Mouse (Mus musculus) MEL (cell line): ENCODE measurements around the gene Tet3. TPM values are rescaled to one million over a fixed set of nuclear protein-coding genes. Genes with fewer than 3 reads are reported as not detected.
A peak's percentile ranks its signal among the peaks of the same experiment; 100 is the strongest.

Source experiments
- DNase-seq: peaks from one replicate; pipeline ENCODE4 v3.0.0; 2011; ENCODE audit warnings: low read depth, low spot score
- H3K27ac ChIP-seq: 2 replicates; pipeline ENCODE4 v1.5.1; 2012; ENCODE audit warnings: low read depth, mild to moderate bottlenecking, control low read depth, low read length, moderate library complexity; ENCODE audit not compliant: control insufficient read depth
- H3K27me3 ChIP-seq, 2 experiments: fragments of 150-350 bp in 1 of 2; sonication (generic) in 1 of 2; 2 replicates each; pipeline ENCODE4 v1.6.1; 2012; ENCODE audit warnings: low read length in 2 of 2, mild to moderate bottlenecking in 2 of 2, improper control_type of control experiment in 1 of 2, moderate library complexity in 1 of 2; ENCODE audit not compliant: insufficient read depth in 2 of 2, control insufficient read depth in 1 of 2
- H3K36me3 ChIP-seq, 2 experiments: 2 replicates each; pipeline ENCODE4 v1.6.1; 2012 to 2014; ENCODE audit warnings: low read length in 2 of 2, improper control_type of control experiment in 1 of 2, inconsistent platforms in 1 of 2, mild to moderate bottlenecking in 1 of 2; ENCODE audit not compliant: insufficient read depth in 2 of 2, control insufficient read depth in 1 of 2
- H3K4me1 ChIP-seq, 2 experiments: fragments of 150-350 bp in 1 of 2; sonication (generic) in 1 of 2; 2 replicates each; pipeline ENCODE4 v1.6.1; 2012; ENCODE audit warnings: low read length in 2 of 2, improper control_type of control experiment in 1 of 2, mild to moderate bottlenecking in 1 of 2; ENCODE audit not compliant: insufficient read depth in 2 of 2, control insufficient read depth in 1 of 2
- H3K4me3 ChIP-seq, 2 experiments: fragments of 150-350 bp in 1 of 2; sonication (generic) in 1 of 2; 2 replicates each; pipeline ENCODE4 v1.5.1; 2012; ENCODE audit warnings: low read depth in 2 of 2, low read length in 2 of 2, mild to moderate bottlenecking in 2 of 2, moderate library complexity in 2 of 2, control low read depth in 1 of 2, improper control_type of control experiment in 1 of 2; ENCODE audit not compliant: control insufficient read depth in 1 of 2, insufficient read depth in 1 of 2
- H3K79me2 ChIP-seq: 2 replicates; pipeline ENCODE4 v1.6.1; 2012; ENCODE audit warnings: mild to moderate bottlenecking, low read length, moderate library complexity; ENCODE audit not compliant: control insufficient read depth, poor library complexity, insufficient read depth
- H3K9ac ChIP-seq: 2 replicates; pipeline ENCODE4 v1.6.1; 2012; ENCODE audit warnings: low read depth, mild to moderate bottlenecking, control low read depth, low read length, moderate library complexity; ENCODE audit not compliant: control insufficient read depth, poor library complexity, severe bottlenecking
- H3K9me3 ChIP-seq: fragments of 150-350 bp; sonication (generic); replicated peaks from 2 replicates; pipeline ENCODE4 v1.6.1; 2012; ENCODE audit warnings: mild to moderate bottlenecking, low read length, improper control_type of control experiment, moderate library complexity; ENCODE audit not compliant: insufficient read depth
- BHLHE40 ChIP-seq: IDR thresholded peaks from 2 replicates; pipeline ENCODE4 v1.6.1; 2012; ENCODE audit warnings: low read depth, mild to moderate bottlenecking, inconsistent platforms, low read length, improper control_type of control experiment, borderline replicate concordance
- CHD1 ChIP-seq: IDR thresholded peaks from 2 replicates; pipeline ENCODE4 v1.6.1; 2012; ENCODE audit warnings: low read depth, mild to moderate bottlenecking, inconsistent platforms, low read length, improper control_type of control experiment
- E2F4 ChIP-seq: IDR thresholded peaks from 2 replicates; pipeline ENCODE4 v1.6.1; 2011; ENCODE audit warnings: low read depth, low read length, improper control_type of control experiment, borderline replicate concordance
- ELF1 ChIP-seq: IDR thresholded peaks from 2 replicates; pipeline ENCODE4 v1.6.1; 2014; ENCODE audit warnings: low read depth, mild to moderate bottlenecking, inconsistent platforms, low read length, improper control_type of control experiment, moderate library complexity
- EP300 ChIP-seq, 2 experiments: IDR thresholded peaks; 2 replicates each; pipeline ENCODE4 v1.6.1; 2011; ENCODE audit warnings: improper control_type of control experiment in 2 of 2, low read length in 2 of 2, low read depth in 1 of 2, mild to moderate bottlenecking in 1 of 2
- ETS1 ChIP-seq: IDR thresholded peaks from 2 replicates; pipeline ENCODE4 v1.6.1; 2012; ENCODE audit warnings: low read depth, mild to moderate bottlenecking, inconsistent platforms, low read length, improper control_type of control experiment, moderate library complexity
- GABPA ChIP-seq: IDR thresholded peaks from 2 replicates; pipeline ENCODE4 v1.6.1; 2012; ENCODE audit warnings: low read depth, mild to moderate bottlenecking, inconsistent platforms, low read length, improper control_type of control experiment, moderate library complexity
- GATA1 ChIP-seq: IDR thresholded peaks from 2 replicates; pipeline ENCODE4 v1.6.1; 2011; ENCODE audit warnings: low read depth, low read length, improper control_type of control experiment
- JUND ChIP-seq: IDR thresholded peaks from 2 replicates; pipeline ENCODE4 v1.6.1; 2011; ENCODE audit warnings: low read depth, mild to moderate bottlenecking, improper control_type of control experiment, low read length
- KAT2A ChIP-seq: conservative IDR thresholded peaks from 2 replicates; pipeline ENCODE4 v1.6.1; 2012; ENCODE audit warnings: low read depth, low read length, improper control_type of control experiment, inconsistent platforms
- MAFK ChIP-seq: IDR thresholded peaks from 2 replicates; pipeline ENCODE4 v1.6.1; 2011; ENCODE audit warnings: low read depth, mild to moderate bottlenecking, low read length, improper control_type of control experiment, borderline replicate concordance
- MAX ChIP-seq: IDR thresholded peaks from 2 replicates; pipeline ENCODE4 v1.6.1; 2011; ENCODE audit warnings: low read length, improper control_type of control experiment
- MXI1 ChIP-seq: IDR thresholded peaks from 2 replicates; pipeline ENCODE4 v1.6.1; 2011; ENCODE audit warnings: mild to moderate bottlenecking, low read depth, low read length, improper control_type of control experiment
- MYB ChIP-seq: IDR thresholded peaks from 2 replicates; pipeline ENCODE4 v1.6.1; 2011; ENCODE audit warnings: mild to moderate bottlenecking, low read depth, low read length, improper control_type of control experiment
- MYC ChIP-seq: IDR thresholded peaks from 2 replicates; pipeline ENCODE4 v1.6.1; 2011; ENCODE audit warnings: low read depth, mild to moderate bottlenecking, low read length, improper control_type of control experiment, moderate library complexity
- NELFE ChIP-seq: IDR thresholded peaks from 2 replicates; pipeline ENCODE4 v1.6.1; 2011; ENCODE audit warnings: low read depth, low read length, improper control_type of control experiment
- NRF1 ChIP-seq: IDR thresholded peaks from 2 replicates; pipeline ENCODE4 v1.6.1; 2014; ENCODE audit warnings: low read depth, mild to moderate bottlenecking, inconsistent platforms, low read length, improper control_type of control experiment, moderate library complexity; ENCODE audit not compliant: poor library complexity, insufficient read depth, severe bottlenecking
- POLR2AphosphoS5 ChIP-seq: IDR thresholded peaks from 2 replicates; pipeline ENCODE4 v1.6.1; 2012; ENCODE audit warnings: low read depth, borderline replicate concordance, mild to moderate bottlenecking, inconsistent platforms, low read length, moderate library complexity, mixed read lengths
- RAD21 ChIP-seq: IDR thresholded peaks from 2 replicates; pipeline ENCODE4 v1.6.1; 2011; ENCODE audit warnings: mild to moderate bottlenecking, low read depth, low read length, improper control_type of control experiment
- RCOR1 ChIP-seq: IDR thresholded peaks from 2 replicates; pipeline ENCODE4 v1.6.1; 2012; ENCODE audit warnings: low read depth, mild to moderate bottlenecking, inconsistent platforms, low read length, improper control_type of control experiment
- SIN3A ChIP-seq: IDR thresholded peaks from 2 replicates; pipeline ENCODE4 v1.6.1; 2012; ENCODE audit warnings: low read length, improper control_type of control experiment, inconsistent platforms
- SMC3 ChIP-seq: IDR thresholded peaks from 2 replicates; pipeline ENCODE4 v1.6.1; 2011; ENCODE audit warnings: low read depth, low read length, improper control_type of control experiment
- TBP ChIP-seq: IDR thresholded peaks from 2 replicates; pipeline ENCODE4 v1.8.0; 2011; ENCODE audit warnings: low read depth, low read length, improper control_type of control experiment
- TCF12 ChIP-seq: IDR thresholded peaks from 2 replicates; pipeline ENCODE4 v1.6.1; 2014; ENCODE audit warnings: low read depth, mild to moderate bottlenecking, inconsistent platforms, low read length, improper control_type of control experiment, moderate library complexity
- UBTF ChIP-seq: IDR thresholded peaks from 2 replicates; pipeline ENCODE4 v1.6.1; 2012; ENCODE audit warnings: low read depth, mild to moderate bottlenecking, inconsistent platforms, low read length, improper control_type of control experiment, moderate library complexity, borderline replicate concordance; ENCODE audit not compliant: insufficient read depth
- USF2 ChIP-seq, 2 experiments: IDR thresholded peaks; 2 replicates each; pipeline ENCODE4 v1.6.1; 2011 to 2012; ENCODE audit warnings: improper control_type of control experiment in 2 of 2, low read length in 2 of 2, borderline replicate concordance in 1 of 2, inconsistent platforms in 1 of 2, low read depth in 1 of 2, mild to moderate bottlenecking in 1 of 2; ENCODE audit not compliant: insufficient read depth in 1 of 2
- ZC3H11A ChIP-seq: IDR thresholded peaks from 2 replicates; pipeline ENCODE4 v1.6.1; 2012; ENCODE audit warnings: low read depth, mild to moderate bottlenecking, inconsistent platforms, low read length, improper control_type of control experiment
- ZKSCAN1 ChIP-seq: IDR thresholded peaks from 2 replicates; pipeline ENCODE4 v1.6.1; 2012; ENCODE audit warnings: low read depth, mild to moderate bottlenecking, inconsistent platforms, low read length, improper control_type of control experiment, moderate library complexity
- ZNF384 ChIP-seq: IDR thresholded peaks from 2 replicates; pipeline ENCODE4 v1.6.1; 2012; ENCODE audit warnings: low read depth, mild to moderate bottlenecking, inconsistent platforms, low read length, improper control_type of control experiment
- polyA plus RNA-seq, 2 experiments: library from polyadenylated mRNA; stranded (reverse) in 1 of 2; unstranded in 1 of 2; fragments of >175 nt in 1 of 2; fragments of >200 nt in 1 of 2; gene quantifications; 2 replicates each; pipeline versions ENCODE4 v1.2.1 to v1.2.4; 2012; ENCODE audit warnings: low replicate concordance in 2 of 2, low read depth in 1 of 2; ENCODE audit not compliant: insufficient read length in 2 of 2, insufficient read depth in 1 of 2, missing spikeins in 1 of 2
- total RNA-seq: library from RNA; depleted of rRNA; stranded (reverse); fragments of 300-350 nt; gene quantifications from 2 replicates; pipeline ENCODE4 v1.2.3, GENCODE M21; 2012

The Tet3 gene
- total and polyA plus RNA-seq, 3 experiments, result 11.6 to 35.3 (median 22.9) TPM

DNA sequence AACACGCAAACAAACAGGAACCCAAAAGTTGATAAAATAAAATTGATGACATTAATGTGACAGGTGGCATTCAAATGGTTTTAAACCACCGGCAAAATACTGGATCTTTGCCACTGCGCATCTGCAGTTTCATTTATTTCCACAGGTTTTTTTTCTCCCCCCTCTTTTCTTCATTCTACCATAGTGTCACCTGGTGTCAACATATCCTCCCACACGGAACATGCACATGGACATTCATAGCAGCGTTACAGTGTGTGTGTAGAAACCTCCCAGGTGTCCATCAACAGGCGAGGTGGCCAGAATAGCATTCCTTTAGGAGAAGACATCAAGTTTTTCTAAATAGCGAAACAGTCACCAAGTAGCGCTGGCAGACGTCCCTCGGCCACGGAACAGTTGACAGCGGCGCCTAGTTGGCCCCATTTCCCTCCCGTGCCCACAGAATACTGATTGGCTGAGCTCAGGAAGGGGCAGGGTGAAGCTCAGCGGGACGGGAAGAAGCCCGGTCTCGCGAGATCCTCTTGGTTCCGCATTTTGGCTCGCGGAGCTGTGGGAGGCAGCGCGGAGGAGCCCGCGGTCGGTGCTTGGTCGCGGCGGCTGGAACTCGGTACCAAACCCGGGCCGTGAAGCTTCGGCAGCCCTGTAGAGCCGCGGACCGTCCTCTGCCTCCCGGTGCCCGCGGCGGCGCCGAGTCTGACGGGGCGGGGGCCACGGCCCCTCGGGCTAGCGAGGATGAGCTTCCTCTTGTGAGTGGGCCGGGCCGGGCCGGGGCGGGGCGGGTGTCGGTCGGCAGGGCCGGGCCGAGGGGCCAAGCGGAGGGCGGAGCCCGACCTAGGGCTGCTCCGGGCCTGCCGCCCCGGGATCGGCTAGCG is 133.1 kb downstream of the Tet3 start, which contains the start of the genes Mthfd2 and Mob1a (continued):
- TF ChIP-seq ZKSCAN1 (no peak), TCF12 (peak; percentile 60; the same call in 1 of the 2 replicates), TBP (peak; percentile 83), NELFE (peak; percentile 99), ZNF384 (peak; percentile 65)

- Histone ChIP-seq H3K36me3 (peaks cover 0 to 32% of the 10 kb centered on the region in 2 experiments; a peak in 3 of 4 replicates), H3K4me1 (peaks cover 9 to 13% of the 10 kb centered on the region in 2 experiments), H3K4me3 (peak overlapping the region in 1 of 2 experiments; percentile 23; a peak in 1 of 4 replicates), H3K9me3 (no peaks in the 10 kb centered on the region), H3K9ac (peak overlapping the region; percentile 22; the same call in 1 of the 2 replicates), H3K27ac (peak overlapping the region; percentile 54), H3K27me3 (no peaks in the 10 kb centered on the region), H3K79me2 (peaks cover 27% of the 10 kb centered on the region)
- DNase-seq, result peak; percentile 94
- peak; percentile 64 for TF ChIP-seq RCOR1
- no peak for TF ChIP-seq ELF1
- TF ChIP-seq GABPA, result no peak; the same call in 1 of the 2 replicates
- TF ChIP-seq MXI1, result peak; percentile 25; the same call in 1 of the 2 replicates
- TF ChIP-seq USF2 (IDR thresholded peaks at IDR 0.05; ENCODE audit: borderline replicate concordance in 1 of 2, insufficient read depth in 1 of 2, low read depth in 1 of 2, low read length in 2 of 2), result no peak
- 0 out of 2 replicates have a peak, but pooled peaks have one; percentile 18 for TF ChIP-seq JUND
- no peak for TF ChIP-seq SMC3
- TF ChIP-seq EP300 (IDR thresholded peaks at IDR 0.05; ENCODE audit: low read depth in 1 of 2, low read length in 2 of 2), result peak; percentile 58 to 66
- no peak for TF ChIP-seq MYB
- TF ChIP-seq NRF1, result no peak
- peak; percentile 44; the same call in 1 of the 2 replicates for TF ChIP-seq MAFK
- TF ChIP-seq RAD21, result no peak
- peak; percentile 94 for TF ChIP-seq ETS1
- TF ChIP-seq ZKSCAN1, result no peak
- TF ChIP-seq NELFE, result no peak
- TF ChIP-seq E2F4, result no peak
- no peak for TF ChIP-seq CHD1
- TF ChIP-seq POLR2AphosphoS5, result no peak
- peak; percentile 65 for TF ChIP-seq GATA1
- peak; percentile 66 for TF ChIP-seq TCF12
- TF ChIP-seq MYC, result peak; percentile 55; the same call in 1 of the 2 replicates
- no peak; the same call in 1 of the 2 replicates for TF ChIP-seq ZC3H11A
- TF ChIP-seq BHLHE40, result peak; percentile 60
- TF ChIP-seq UBTF, result no peak
- no peak for TF ChIP-seq MAX
- peak; percentile 86 for TF ChIP-seq SIN3A
- TF ChIP-seq KAT2A, result no peak
- peak; percentile 56; the same call in 1 of the 2 replicates for TF ChIP-seq ZNF384
Observed at GRCm38 (mm10) chr6:83323652-83324419, 135.0 kb downstream of the Tet3 start.
